Mouse (Mus musculus) T-cell, adult 2 months (primary cell): ENCODE data around the gene Gm12216.

Source experiments
- DNase-seq: peaks from one replicate; pipeline ENCODE4 v3.0.0; 2022; ENCODE audit warnings: low spot score

Gene Gm12216

DNA sequence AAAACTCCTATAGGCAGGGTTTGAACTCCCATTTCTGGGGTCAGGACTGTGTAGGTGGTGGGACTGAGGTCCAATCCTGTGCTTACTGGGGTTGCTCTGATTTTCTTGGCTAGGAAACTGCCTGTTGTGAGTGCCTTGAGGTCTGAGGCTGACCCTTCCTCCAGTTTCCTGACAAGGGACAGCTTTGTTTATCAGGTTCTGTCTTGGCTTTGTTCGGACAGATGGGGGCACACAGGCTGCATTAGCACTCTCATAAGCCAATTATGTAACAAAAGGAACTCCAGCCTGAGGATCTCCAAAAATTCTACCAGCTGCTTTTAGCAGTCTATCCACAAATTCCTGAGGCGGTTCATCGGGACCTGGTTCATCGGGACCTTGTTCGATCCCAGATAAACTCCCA is 116.7 kb downstream of the Gm12216 start:
- no peak for DNase-seq

DNA sequence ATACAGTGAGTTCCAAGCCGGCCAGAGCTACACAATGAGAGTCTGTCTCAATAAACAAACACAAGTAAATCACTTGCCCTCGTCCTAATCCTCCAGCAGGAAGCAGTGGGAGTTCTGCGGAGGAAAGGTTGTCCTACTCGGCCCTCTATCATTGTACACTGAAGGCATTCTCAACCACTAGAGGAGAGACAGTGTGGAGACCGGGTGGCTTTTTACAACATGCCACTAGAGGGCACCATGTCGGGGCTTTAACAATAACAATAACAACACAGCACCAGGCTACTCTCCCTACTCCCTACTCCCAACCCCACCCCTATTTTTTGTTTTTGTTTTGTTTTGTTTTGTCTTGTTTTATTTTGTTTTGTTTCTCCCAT is 121.5 kb downstream of the Gm12216 start:
- peak; percentile 57 for DNase-seq

DNA sequence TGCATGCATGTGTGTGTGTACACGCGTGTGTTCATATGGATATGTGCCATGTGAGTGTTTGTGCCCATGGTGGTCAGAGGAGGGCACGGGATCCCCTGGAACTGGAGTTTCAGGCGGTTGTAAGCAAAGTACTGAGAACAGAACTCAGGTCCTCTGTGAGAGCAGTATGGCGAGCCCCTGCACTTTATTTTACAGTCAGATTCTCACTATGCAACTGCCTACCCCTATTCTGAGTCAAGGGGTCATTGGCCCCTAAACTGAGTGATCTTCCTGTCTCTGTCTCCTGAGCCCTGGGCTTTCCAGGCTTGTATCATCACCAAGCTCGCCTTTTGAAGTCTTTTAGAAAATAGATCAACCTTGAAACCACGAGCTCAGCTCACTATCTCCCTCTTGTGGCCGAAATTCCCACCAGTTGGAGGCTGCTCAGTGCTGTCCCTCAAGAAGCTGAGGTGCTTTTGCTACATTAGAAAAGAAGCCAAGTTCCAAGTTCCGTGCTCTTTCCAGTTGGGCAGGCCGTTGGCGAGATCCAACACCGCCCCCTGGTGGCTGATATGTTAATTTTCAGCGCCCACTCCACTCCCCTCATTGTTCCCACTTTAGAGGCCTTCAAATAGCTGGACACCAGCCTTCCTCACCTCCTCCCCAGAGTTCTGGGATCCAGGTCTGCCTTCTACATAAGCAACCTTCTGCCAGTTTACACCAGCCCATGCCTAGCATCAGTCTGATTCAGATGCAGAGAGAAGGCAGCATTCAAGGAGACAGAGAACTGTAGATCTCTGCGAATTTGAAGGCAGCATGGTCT is 122.1 kb downstream of the Gm12216 start:
- peak; percentile 73 for DNase-seq

DNA sequence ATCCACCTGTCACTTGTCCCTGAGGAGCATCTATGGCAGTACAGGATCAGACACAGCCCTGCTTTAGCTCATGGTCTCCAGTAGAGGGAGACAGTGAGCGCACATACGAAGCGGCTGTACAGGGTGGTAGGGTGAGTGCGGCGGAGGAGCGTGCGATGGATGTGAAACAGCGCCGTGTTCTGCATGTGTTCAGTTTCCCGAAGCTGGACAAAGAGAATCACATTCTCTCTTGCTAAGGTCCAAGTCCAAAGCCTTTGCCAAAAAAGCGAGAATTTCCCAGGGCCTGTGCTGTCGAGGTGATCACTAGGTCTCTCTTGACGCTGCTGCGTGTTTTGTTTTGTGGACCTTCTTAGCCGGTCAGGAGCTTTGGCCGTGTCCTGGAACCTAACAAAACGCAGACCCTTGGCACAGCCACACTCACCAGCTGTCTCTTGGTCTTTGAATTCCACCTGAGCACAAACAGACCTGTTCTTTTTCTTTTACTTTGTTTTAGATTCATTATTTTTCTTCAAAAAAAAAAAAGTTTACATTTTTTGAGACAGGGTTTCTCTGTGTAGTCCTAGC is 123.3 kb downstream of the Gm12216 start:
- DNase-seq: peak; percentile 71

DNA sequence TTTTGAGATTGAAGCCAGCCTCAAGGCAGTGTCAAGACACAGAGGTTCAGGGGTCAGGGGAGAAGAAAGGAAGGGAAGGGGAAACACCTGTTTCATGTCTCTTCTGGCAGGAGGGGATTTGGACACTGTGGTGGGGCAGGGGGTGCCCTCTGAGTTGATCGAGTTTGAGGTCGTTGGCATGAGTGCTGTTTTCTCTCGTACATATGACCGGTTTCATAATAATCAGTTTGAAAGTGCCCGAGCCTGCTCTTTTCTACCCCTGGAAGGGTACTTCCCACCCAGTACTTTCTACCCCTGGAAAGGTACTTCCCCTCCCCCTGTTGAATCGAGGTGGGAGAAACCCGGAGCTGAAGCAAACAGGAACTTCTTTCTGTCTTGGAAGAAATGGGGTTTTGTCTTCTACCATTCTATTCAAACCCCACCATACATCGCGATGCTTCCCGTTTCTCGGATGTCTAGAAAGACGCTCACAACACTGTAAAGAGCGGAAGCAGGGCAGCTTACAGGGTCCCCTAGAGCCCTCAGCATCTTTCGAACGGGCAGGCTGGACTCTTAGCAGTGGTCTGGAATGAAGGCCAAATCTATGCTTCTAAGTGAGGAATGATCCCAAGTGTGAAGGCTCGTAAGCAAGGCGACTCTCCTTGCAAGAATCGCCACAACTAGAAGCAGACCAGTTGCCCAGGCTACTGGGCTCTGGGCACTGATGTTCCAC is 123.9 kb downstream of the Gm12216 start:
- no peak for DNase-seq

DNA sequence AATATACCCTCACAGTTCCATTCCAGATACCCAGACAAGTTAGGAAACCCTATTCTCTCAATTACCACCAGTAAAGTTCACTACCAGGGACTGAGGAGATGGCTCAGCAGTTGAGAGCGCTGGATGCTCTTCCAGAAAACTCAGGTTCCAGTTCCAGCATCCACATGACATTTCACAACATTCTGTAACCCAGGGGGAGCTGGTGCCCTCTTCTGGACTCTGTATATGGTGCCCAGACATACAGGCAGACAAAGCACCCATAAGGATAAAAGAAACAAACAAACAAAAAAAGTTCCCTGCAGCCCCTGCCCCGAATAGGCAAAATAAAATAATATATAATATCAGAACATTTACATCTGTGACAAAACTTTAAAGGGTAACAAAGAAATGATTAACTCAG is 124.6 kb downstream of the Gm12216 start:
- no peak for DNase-seq

DNA sequence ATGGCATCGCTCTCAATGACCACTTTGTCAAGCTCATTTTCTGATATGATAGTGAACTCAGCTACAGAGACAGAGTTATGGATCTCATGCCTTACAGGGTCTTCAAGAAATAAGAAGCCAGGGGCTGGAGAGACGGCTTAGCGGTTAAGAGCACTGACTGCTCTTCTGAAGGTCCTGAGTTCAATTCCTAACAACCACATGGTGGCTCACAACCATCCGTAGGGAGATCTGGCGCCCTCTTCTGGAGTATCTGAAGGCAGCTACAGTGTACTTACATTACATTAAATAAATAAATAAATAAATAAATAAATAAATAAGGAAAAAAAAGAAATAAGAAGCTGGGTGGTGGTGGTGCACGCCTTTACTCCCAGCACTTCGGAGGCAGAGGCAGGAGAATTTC is 125.2 kb downstream of the Gm12216 start:
- DNase-seq: peak; percentile 6
